Mouse (Mus musculus) heart, embryonic 12.5 days (tissue): ENCODE results near the gene Ctps. TPM values are rescaled to one million over a fixed set of nuclear protein-coding genes. Genes with fewer than 3 reads are reported as not detected.

Source experiments
- ATAC-seq: fragments of 200-750 bp; cut with Nextera tagmentation; 2 replicates; pipeline ENCODE4 v1.8.0; 2017; ENCODE audit warnings: moderate TSS enrichment, moderate library complexity; ENCODE audit not compliant: insufficient number of reproducible peaks, low FRiP score
- H3K27ac ChIP-seq: fragments of 300-500 bp; sonication (generic); 2 replicates; pipeline ENCODE4 v1.5.1; 2016; ENCODE audit warnings: mild to moderate bottlenecking, moderate library complexity; ENCODE audit not compliant: poor library complexity, severe bottlenecking
- H3K27me3 ChIP-seq: fragments of 300-500 bp; sonication (generic); replicated peaks from 2 replicates; pipeline ENCODE4 v1.6.1; 2016; ENCODE audit warnings: mild to moderate bottlenecking, moderate library complexity
- H3K36me3 ChIP-seq: fragments of 300-500 bp; sonication (generic); 2 replicates; pipeline ENCODE4 v1.6.1; 2016; ENCODE audit warnings: mild to moderate bottlenecking, moderate library complexity
- H3K4me1 ChIP-seq: fragments of 300-500 bp; sonication (generic); replicated peaks from 2 replicates; pipeline ENCODE4 v1.6.1; 2016; ENCODE audit warnings: mild to moderate bottlenecking
- H3K4me2 ChIP-seq: fragments of 300-500 bp; sonication (generic); 2 replicates; pipeline ENCODE4 v1.6.1; 2016; ENCODE audit warnings: mild to moderate bottlenecking, moderate library complexity
- H3K4me3 ChIP-seq: fragments of 300-500 bp; sonication (generic); 2 replicates; pipeline ENCODE4 v1.5.1; 2016; ENCODE audit warnings: mild to moderate bottlenecking
- H3K9ac ChIP-seq: fragments of 300-500 bp; sonication (generic); 2 replicates; pipeline ENCODE4 v1.6.1; 2016; ENCODE audit warnings: mild to moderate bottlenecking, moderate library complexity
- H3K9me3 ChIP-seq: fragments of 300-500 bp; sonication (generic); replicated peaks from 2 replicates; pipeline ENCODE4 v1.6.1; 2016; ENCODE audit warnings: mild to moderate bottlenecking, moderate library complexity
- WGBS: fragments of 180-500 bp; shearing (Covaris S2); methylation state at CpG from one replicate; pipeline ENCODE4 v1.1.7; 2016; 5-methylcytosine and 5-hydroxymethylcytosine counted together
- polyA plus RNA-seq: library from polyadenylated mRNA; unstranded; fragments of >200 nt; fragmentation: Nextera tagmentation; extraction: Ambion mirVana; gene quantifications from 2 replicates; pipeline ENCODE4 v1.2.1, GENCODE M21; 2016

Ctps gene
- polyA plus RNA-seq, 1 experiment from 2014 or later: 119 TPM

DNA sequence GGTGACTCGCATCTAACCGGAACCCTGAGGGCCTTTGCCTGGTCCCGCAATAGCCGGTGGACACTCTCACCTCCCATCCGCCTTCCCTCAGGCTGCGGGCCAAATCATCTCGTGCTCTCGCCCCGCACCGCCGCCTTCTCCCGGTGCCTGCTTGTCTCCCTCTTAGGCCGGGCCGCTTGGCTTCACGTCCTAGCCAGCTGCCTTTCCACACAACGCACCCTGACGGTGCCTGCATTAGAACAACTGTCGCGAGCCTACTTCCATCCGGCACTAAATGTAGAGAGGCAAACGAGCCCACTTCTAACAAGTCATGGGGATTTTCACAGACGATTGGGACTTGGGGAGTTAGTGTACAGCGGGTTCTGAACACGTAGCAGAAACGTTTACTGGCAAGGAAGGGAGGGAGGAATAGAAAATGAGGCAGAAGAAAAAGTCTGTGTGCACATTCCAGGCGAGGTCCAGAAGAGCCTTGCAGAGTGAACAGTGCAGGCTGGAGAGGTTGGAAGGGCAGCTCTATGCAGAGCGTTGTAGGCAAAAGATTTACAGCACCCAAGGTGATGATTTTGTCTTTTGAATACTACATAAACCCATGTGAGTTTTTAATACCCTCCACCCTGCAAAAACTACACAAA lies 478 bp upstream of the Ctps start:
- WGBS: 2% methylated on average over 27 of the region's 27 CpGs
- Histone ChIP-seq H3K4me1 (peaks cover 29% of the 10 kb centered on the region), H3K4me2 (peak overlapping the region; percentile 78), H3K4me3 (peak overlapping the region; percentile 89), H3K27ac (peak overlapping the region; percentile 97), H3K36me3 (peaks cover 4% of the 10 kb centered on the region; the same call in 1 of the 2 replicates), H3K27me3 (no peaks in the 10 kb centered on the region), H3K9me3 (no peaks in the 10 kb centered on the region), H3K9ac (peak overlapping the region; percentile 96)
- peak; percentile 71 for ATAC-seq

DNA sequence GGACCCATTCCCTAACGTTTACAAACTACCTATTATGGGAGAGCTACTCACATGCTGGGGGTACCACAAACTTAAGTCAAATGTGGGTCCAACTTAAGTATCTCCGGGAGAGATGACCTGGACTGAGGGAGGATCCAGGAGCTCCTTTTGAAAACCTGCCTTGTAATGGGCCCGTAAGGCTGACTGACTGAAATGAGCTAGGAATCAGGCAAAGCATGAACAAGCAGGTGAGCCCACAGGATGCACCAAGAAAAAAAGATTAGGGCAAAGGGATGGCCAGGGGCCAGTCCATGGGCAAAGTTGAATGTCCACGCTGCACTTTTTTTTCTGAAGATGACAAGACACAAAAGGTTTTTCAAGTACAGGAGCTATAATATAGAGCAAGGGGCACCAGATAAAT lies 1.1 kb downstream of the Ctps start:
- Histone ChIP-seq H3K4me3 (peak overlapping the region; percentile 89), H3K9me3 (no peaks in the 10 kb centered on the region), H3K27me3 (no peaks in the 10 kb centered on the region), H3K9ac (peak overlapping the region; percentile 96), H3K4me2 (peak overlapping the region; percentile 78), H3K4me1 (peaks cover 29% of the 10 kb centered on the region), H3K36me3 (peaks cover 16% of the 10 kb centered on the region), H3K27ac (peak overlapping the region; percentile 97)
- ATAC-seq: no peak
- WGBS: 10% methylated on average over 4 of the region's 4 CpGs

- Histone ChIP-seq H3K4me1 (peaks cover 29% of the 10 kb centered on the region), H3K4me2 (peak overlapping the region; percentile 69), H3K27ac (peak overlapping the region; percentile 97), H3K9ac (peak overlapping the region; percentile 64; the same call in 1 of the 2 replicates), H3K27me3 (no peaks in the 10 kb centered on the region), H3K36me3 (peaks cover 26% of the 10 kb centered on the region), H3K9me3 (no peaks in the 10 kb centered on the region), H3K4me3 (peak overlapping the region; percentile 37)
- 18% methylated on average over 5 of the region's 5 CpGs for WGBS
- no peak for ATAC-seq
Observed at GRCm38 (mm10) chr4:120568005-120568404, 2.1 kb downstream of the Ctps start.

- 84% methylated on average over 2 of the region's 2 CpGs for WGBS
- no peak overlapping the region for H3K4me3 ChIP-seq
- H3K27me3 ChIP-seq: no peaks in the 10 kb centered on the region
- no peaks in the 10 kb centered on the region for H3K9me3 ChIP-seq
- no peak overlapping the region for H3K9ac ChIP-seq
- H3K4me2 ChIP-seq: no peak overlapping the region
- ATAC-seq: no peak
- H3K4me1 ChIP-seq: peaks cover 22% of the 10 kb centered on the region
- peaks cover 47% of the 10 kb centered on the region for H3K36me3 ChIP-seq
- no peak overlapping the region for H3K27ac ChIP-seq
Observed at GRCm38 (mm10) chr4:120565726-120566125, 4.3 kb downstream of the Ctps start.

- peaks cover 86% of the 10 kb centered on the region for H3K36me3 ChIP-seq
- no peak overlapping the region for H3K27ac ChIP-seq
- 83% methylated on average over 6 of the region's 6 CpGs for WGBS
- H3K27me3 ChIP-seq: no peaks in the 10 kb centered on the region
- no peaks in the 10 kb centered on the region for H3K4me1 ChIP-seq
- ATAC-seq: no peak
- no peak overlapping the region for H3K4me3 ChIP-seq
- no peak overlapping the region for H3K4me2 ChIP-seq
- H3K9me3 ChIP-seq: no peaks in the 10 kb centered on the region
- H3K9ac ChIP-seq: no peak overlapping the region
Observed at GRCm38 (mm10) chr4:120556592-120556991, 13.5 kb downstream of the Ctps start.

- Histone ChIP-seq H3K27ac (no peak overlapping the region), H3K36me3 (peaks cover 93% of the 10 kb centered on the region), H3K9ac (no peak overlapping the region), H3K27me3 (no peaks in the 10 kb centered on the region), H3K4me1 (no peaks in the 10 kb centered on the region), H3K4me2 (no peak overlapping the region), H3K4me3 (no peak overlapping the region), H3K9me3 (no peaks in the 10 kb centered on the region)
- no peak for ATAC-seq
- WGBS: 91% methylated on average over 1 of the region's 1 CpGs
Observed at GRCm38 (mm10) chr4:120544896-120545295, 25.2 kb downstream of the Ctps start.

GRCm38 (mm10) chr4:120538664-120539063 lies 31.4 kb downstream of the Ctps start:
- Histone ChIP-seq H3K4me2 (no peak overlapping the region), H3K4me3 (no peak overlapping the region), H3K9me3 (no peaks in the 10 kb centered on the region), H3K36me3 (peaks cover 75% of the 10 kb centered on the region), H3K4me1 (no peaks in the 10 kb centered on the region), H3K9ac (no peak overlapping the region), H3K27ac (no peak overlapping the region), H3K27me3 (no peaks in the 10 kb centered on the region)
- no peak for ATAC-seq
- WGBS: 92% methylated on average over 10 of the region's 10 CpGs

DNA sequence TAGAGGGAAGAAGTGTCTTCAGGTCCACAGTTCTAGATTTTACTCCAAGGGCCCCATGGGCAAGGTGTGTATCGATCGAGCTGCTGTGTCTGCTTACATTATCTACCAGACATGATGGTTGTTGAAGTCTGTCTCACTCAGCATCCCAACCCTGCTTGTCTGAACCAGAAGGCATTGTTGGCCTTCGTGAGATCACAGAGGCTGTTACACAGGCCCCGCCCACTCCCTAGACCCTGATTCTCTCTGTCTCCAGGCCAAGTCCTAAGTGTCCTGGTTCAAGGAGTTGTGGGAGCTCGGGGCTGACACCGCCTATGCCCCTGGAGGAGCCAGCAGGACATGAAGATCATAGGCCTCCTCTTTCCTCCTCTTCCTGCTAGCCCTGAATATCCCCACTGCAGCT lies 38.1 kb downstream of the Ctps start, which contains the start of gene Slfnl1:
Gene Slfnl1 (plus strand): TSS at position 246 of the 400 bp plus-strand sequence.
- no peak within 1 kb of the TSS for H3K4me2 ChIP-seq
- no peak within 1 kb of the TSS for H3K4me3 ChIP-seq
- H3K9me3 ChIP-seq: no peaks in the 10 kb centered on the region
- peaks cover 77% of the 10 kb centered on the region for H3K36me3 ChIP-seq
- H3K4me1 ChIP-seq: no peaks in the 10 kb centered on the region
- WGBS: 81% methylated on average over 6 of the region's 6 CpGs
- no peak for ATAC-seq
- no peaks in the 10 kb centered on the region for H3K27me3 ChIP-seq
- H3K27ac ChIP-seq: no peak within 1 kb of the TSS
- H3K9ac ChIP-seq: no peak within 1 kb of the TSS

- Histone ChIP-seq H3K27me3 (no peaks in the 10 kb centered on the region), H3K36me3 (peaks cover 87% of the 10 kb centered on the region), H3K27ac (no peak overlapping the region), H3K9me3 (no peaks in the 10 kb centered on the region), H3K4me2 (no peak overlapping the region), H3K9ac (no peak overlapping the region), H3K4me1 (no peaks in the 10 kb centered on the region), H3K4me3 (no peak overlapping the region)
- no peak for ATAC-seq
- WGBS: 85% methylated on average over 9 of the region's 9 CpGs
Observed at GRCm38 (mm10) chr4:120528171-120528570, 41.9 kb downstream of the Ctps start.

GRCm38 (mm10) chr4:120523092-120523491 lies 47.0 kb downstream of the Ctps start:
- 83% methylated on average over 3 of the region's 3 CpGs for WGBS

DNA sequence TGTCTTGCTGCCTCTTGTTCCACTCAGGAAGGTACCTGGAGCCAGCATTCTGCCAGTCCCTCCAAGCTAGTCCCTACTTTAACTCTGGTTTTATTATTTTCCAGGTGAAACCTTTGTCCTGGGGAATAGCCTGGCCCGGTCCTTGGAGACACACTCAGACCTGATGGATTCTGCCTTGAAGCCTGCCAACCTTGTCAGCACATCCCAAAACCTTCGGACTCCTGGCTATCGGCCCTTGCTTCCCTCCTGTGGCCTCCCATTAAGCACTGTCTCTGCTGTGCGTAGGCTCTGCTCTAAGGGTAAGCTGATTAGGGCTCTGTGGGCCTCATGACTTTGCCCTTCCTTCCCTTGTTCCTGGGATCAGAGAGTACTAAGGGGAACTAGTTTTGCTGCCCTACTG lies 47.7 kb downstream of the Ctps start:
- Histone ChIP-seq H3K27ac (no peak overlapping the region), H3K4me2 (no peak overlapping the region), H3K9ac (no peak overlapping the region), H3K9me3 (no peaks in the 10 kb centered on the region), H3K27me3 (no peaks in the 10 kb centered on the region), H3K36me3 (peaks cover 87% of the 10 kb centered on the region), H3K4me1 (no peaks in the 10 kb centered on the region), H3K4me3 (no peak overlapping the region)
- WGBS: 82% methylated on average over 4 of the region's 4 CpGs
- ATAC-seq: no peak

More at GRCm38 (mm10) chr4:120523092-120523491, 47.0 kb downstream of the Ctps start:
- H3K4me3 ChIP-seq: no peak overlapping the region
- ATAC-seq: no peak
- no peaks in the 10 kb centered on the region for H3K4me1 ChIP-seq
- H3K9me3 ChIP-seq: no peaks in the 10 kb centered on the region
- H3K36me3 ChIP-seq: peaks cover 85% of the 10 kb centered on the region
- H3K27me3 ChIP-seq: no peaks in the 10 kb centered on the region
- no peak overlapping the region for H3K9ac ChIP-seq
- H3K4me2 ChIP-seq: no peak overlapping the region
- H3K27ac ChIP-seq: no peak overlapping the region

GRCm38 (mm10) chr4:120521761-120522160 lies 48.3 kb downstream of the Ctps start:
- no peaks in the 10 kb centered on the region for H3K9me3 ChIP-seq
- 80% methylated on average over 5 of the region's 5 CpGs for WGBS
- H3K36me3 ChIP-seq: peaks cover 90% of the 10 kb centered on the region
- no peak for ATAC-seq
- no peak overlapping the region for H3K4me2 ChIP-seq
- no peaks in the 10 kb centered on the region for H3K4me1 ChIP-seq
- H3K9ac ChIP-seq: no peak overlapping the region
- H3K27ac ChIP-seq: no peak overlapping the region
- no peak overlapping the region for H3K4me3 ChIP-seq
- no peaks in the 10 kb centered on the region for H3K27me3 ChIP-seq
